11 mouse cellular contexts compared by ENCODE assay signal in the genomic region with DNA sequence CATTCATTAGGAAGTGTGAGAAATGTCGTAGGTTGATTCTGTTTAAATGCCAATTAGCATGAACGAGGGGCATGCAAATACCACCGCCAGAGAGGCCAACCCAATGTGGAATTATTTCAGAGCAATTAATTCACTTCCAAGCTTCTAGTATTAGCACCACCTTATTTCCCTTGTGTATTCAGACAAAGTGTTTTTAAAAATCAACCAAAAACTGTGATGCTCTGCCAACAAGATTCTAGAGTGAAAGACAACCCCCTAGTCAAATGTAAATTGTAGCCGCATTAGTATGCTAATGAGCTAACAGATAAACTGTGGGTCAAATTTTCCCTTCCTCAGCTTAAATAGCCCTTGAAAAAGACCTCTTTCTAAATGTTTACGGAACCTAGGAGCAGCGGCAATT. TPM values are rescaled to one million over a fixed set of nuclear protein-coding genes. Genes with fewer than 3 reads are reported as not detected.
A peak's percentile ranks its signal among the peaks of the same experiment; 100 is the strongest.
DNase-seq lines count a peak whose midpoint lies in the region; ATAC-seq lines count a peak whose summit lies in the region.
"Had no signal": no experiment of that assay in that cellular context is flagged by ENCODE, and none has a peak within 500 bp of the region (broad histone marks: within the 10 kb centered on the region; RNA-seq: fewer than 3 reads in every experiment).

No protein-coding gene starts in this region.

- DNase-seq in intestine, embryonic 14.5 days (ENCODE audit: low spot score) = no peak
- peak; percentile 55 for DNase-seq in R1 (ENCODE audit: low read depth, low spot score)
- DNase-seq in right cerebral cortex, adult 18-20 months = no peak
- no peak for DNase-seq in cerebellum, adult 8-10 months
- no peak for DNase-seq in thymus, adult 18-20 months
- DNase-seq: right cerebral cortex, postnatal 25 days had no signal

- H3K36me3 ChIP-seq in intestine, embryonic 14.5 days (ENCODE audit: control insufficient read depth, insufficient read depth, low read length) = no peaks in the 10 kb centered on the region
- H3K36me3 ChIP-seq in intestine, embryonic 15.5 days = no peaks in the 10 kb centered on the region
- no peaks in the 10 kb centered on the region for H3K36me3 ChIP-seq in forebrain, embryonic 16.5 days (ENCODE audit: control insufficient read depth, insufficient read depth)
- H3K36me3 ChIP-seq in midbrain, embryonic 12.5 days = no peaks in the 10 kb centered on the region
- H3K36me3 ChIP-seq: G1E had no signal

- H3K4me3 ChIP-seq in intestine, embryonic 14.5 days (ENCODE audit: low read depth, low read length) = no peak overlapping the region
- no peak overlapping the region for H3K4me3 ChIP-seq in intestine, embryonic 15.5 days (replicated peaks)
- H3K4me3 ChIP-seq in forebrain, embryonic 16.5 days (replicated peaks; ENCODE audit: low read length) = peak overlapping the region; percentile 14; the same call in 1 of the 2 replicates
- H3K4me3 ChIP-seq in midbrain, embryonic 12.5 days = 0 out of 2 replicates have a peak overlapping the region, but pooled peaks have one; percentile 6

- no peak overlapping the region for H3K9ac ChIP-seq in intestine, embryonic 14.5 days (ENCODE audit: low read length)
- H3K9ac ChIP-seq in intestine, embryonic 15.5 days = no peak overlapping the region
- H3K9ac ChIP-seq in forebrain, embryonic 16.5 days (replicated peaks; ENCODE audit: low read depth, low read length) = no peak overlapping the region
- no peak overlapping the region for H3K9ac ChIP-seq in midbrain, embryonic 12.5 days (replicated peaks)

- 15% methylated on average over 6 of the region's 6 CpGs for WGBS in intestine, embryonic 14.5 days
- WGBS in intestine, embryonic 15.5 days = 18% methylated on average over 6 of the region's 6 CpGs
- WGBS in forebrain, embryonic 16.5 days = under 1% methylated on average over 6 of the region's 6 CpGs
- 5% methylated on average over 6 of the region's 6 CpGs for WGBS in midbrain, embryonic 12.5 days

- H3K27me3 ChIP-seq in intestine, embryonic 14.5 days (replicated peaks; ENCODE audit: control insufficient read depth, insufficient read depth, low read length) = no peaks in the 10 kb centered on the region
- no peaks in the 10 kb centered on the region for H3K27me3 ChIP-seq in intestine, embryonic 15.5 days (replicated peaks)
- H3K27me3 ChIP-seq in forebrain, embryonic 16.5 days (replicated peaks; ENCODE audit: control insufficient read depth, insufficient read depth, low read length) = no peaks in the 10 kb centered on the region
- peaks cover 10% of the 10 kb centered on the region for H3K27me3 ChIP-seq in midbrain, embryonic 12.5 days

- H3K9me3 ChIP-seq in intestine, embryonic 14.5 days (ENCODE audit: control insufficient read depth, low read length) = no peaks in the 10 kb centered on the region
- no peaks in the 10 kb centered on the region for H3K9me3 ChIP-seq in intestine, embryonic 15.5 days
- H3K9me3 ChIP-seq in forebrain, embryonic 16.5 days (ENCODE audit: control insufficient read depth, low read length) = no peaks in the 10 kb centered on the region
- H3K9me3 ChIP-seq in midbrain, embryonic 12.5 days = no peaks in the 10 kb centered on the region
- H3K9me3 ChIP-seq: G1E had no signal

- peak overlapping the region; percentile 36; the same call in 1 of the 2 replicates for H3K4me2 ChIP-seq in intestine, embryonic 14.5 days (ENCODE audit: low read length)
- H3K4me2 ChIP-seq in intestine, embryonic 15.5 days (replicated peaks) = no peak overlapping the region
- H3K4me2 ChIP-seq in forebrain, embryonic 16.5 days (ENCODE audit: low read length) = peak overlapping the region; percentile 38
- H3K4me2 ChIP-seq in midbrain, embryonic 12.5 days (replicated peaks) = peak overlapping the region; percentile 40

- H3K27ac ChIP-seq in intestine, embryonic 14.5 days (ENCODE audit: low read depth) = no peak overlapping the region
- H3K27ac ChIP-seq in intestine, embryonic 15.5 days = no peak overlapping the region
- no peak overlapping the region for H3K27ac ChIP-seq in forebrain, embryonic 16.5 days (ENCODE audit: low read length)
- H3K27ac ChIP-seq in midbrain, embryonic 12.5 days (replicated peaks) = no peak overlapping the region
- H3K27ac ChIP-seq: macrophage had no signal

- no peaks in the 10 kb centered on the region for H3K4me1 ChIP-seq in intestine, embryonic 14.5 days (replicated peaks; ENCODE audit: control insufficient read depth, insufficient read depth, low read length)
- no peaks in the 10 kb centered on the region for H3K4me1 ChIP-seq in intestine, embryonic 15.5 days (replicated peaks)
- H3K4me1 ChIP-seq in forebrain, embryonic 16.5 days (replicated peaks; ENCODE audit: control insufficient read depth, insufficient read depth, low read length) = peaks cover 19% of the 10 kb centered on the region
- peaks cover 24% of the 10 kb centered on the region for H3K4me1 ChIP-seq in midbrain, embryonic 12.5 days

- ATAC-seq in intestine, embryonic 14.5 days (replicated peaks; ENCODE audit: low FRiP score, low TSS enrichment, low read depth) = no peak
- no peak for ATAC-seq in intestine, embryonic 15.5 days
- peak; percentile 83 for ATAC-seq in forebrain, embryonic 16.5 days
- ATAC-seq in midbrain, embryonic 12.5 days (ENCODE audit: low FRiP score, low read depth) = peak; percentile 42; the same call in 1 of the 2 replicates

RNA-seq across cellular contexts. Expression of a gene that starts 36.0 kb away (rescaled TPM):
- 12.1 and 13.5 TPM in 2 replicates for polyA plus RNA-seq in intestine, embryonic 14.5 days (2014; fragmentation: Nextera tagmentation; extraction: Ambion mirVana)
- 16.2 and 16.4 TPM in 2 replicates for polyA plus RNA-seq in intestine, embryonic 15.5 days (2015; fragmentation: Nextera tagmentation; extraction: Ambion mirVana)
- polyA plus RNA-seq in forebrain, embryonic 16.5 days (2015; fragmentation: Nextera tagmentation; extraction: Ambion mirVana) = 11.6 and 13.0 TPM in 2 replicates
- polyA plus RNA-seq in midbrain, embryonic 12.5 days (2016; fragmentation: Nextera tagmentation; extraction: Ambion mirVana) = 12.9 and 13.2 TPM in 2 replicates

Comparison
In these comparisons a context has a peak if more than half of its experiments do, and no peak if none do; other contexts are left out.
1. ATAC-seq: peak in forebrain, embryonic 16.5 days (single experiment) and midbrain, embryonic 12.5 days (single experiment); none in intestine, embryonic 14.5 days (single experiment) and intestine, embryonic 15.5 days (single experiment).
2. H3K4me3 ChIP-seq: peak in forebrain, embryonic 16.5 days (single experiment) and midbrain, embryonic 12.5 days (single experiment); none in intestine, embryonic 14.5 days (single experiment) and intestine, embryonic 15.5 days (single experiment).